Mouse (Mus musculus) neural tube, embryonic 15.5 days (tissue): ENCODE measurements around the gene Kif5c. TPM values are rescaled to one million over a fixed set of nuclear protein-coding genes. Genes with fewer than 3 reads are reported as not detected.

Experiments used
- ATAC-seq: fragments of 200-750 bp; cut with Nextera tagmentation; 2 replicates; pipeline ENCODE4 v1.8.0; 2017; ENCODE audit warnings: mild to moderate bottlenecking, moderate TSS enrichment, moderate library complexity; ENCODE audit not compliant: low FRiP score
- H3K27ac ChIP-seq: fragments of 300-500 bp; sonication (generic); replicated peaks from 2 replicates; pipeline ENCODE4 v1.5.1; 2015; ENCODE audit warnings: mild to moderate bottlenecking, inconsistent platforms
- H3K27me3 ChIP-seq: fragments of 300-500 bp; sonication (generic); replicated peaks from 2 replicates; pipeline ENCODE4 v1.6.1; 2015; ENCODE audit warnings: inconsistent platforms
- H3K36me3 ChIP-seq: fragments of 300-500 bp; sonication (generic); 2 replicates; pipeline ENCODE4 v1.6.1; 2015; ENCODE audit warnings: inconsistent platforms
- H3K4me1 ChIP-seq: fragments of 300-500 bp; sonication (generic); 2 replicates; pipeline ENCODE4 v1.6.1; 2015; ENCODE audit warnings: inconsistent platforms
- H3K4me2 ChIP-seq: fragments of 300-500 bp; sonication (generic); 2 replicates; pipeline ENCODE4 v1.6.1; 2015; ENCODE audit warnings: inconsistent platforms, mild to moderate bottlenecking, moderate library complexity
- H3K4me3 ChIP-seq: fragments of 300-500 bp; sonication (generic); replicated peaks from 2 replicates; pipeline ENCODE4 v1.5.1; 2015; ENCODE audit warnings: mild to moderate bottlenecking, inconsistent platforms
- H3K9ac ChIP-seq: fragments of 300-500 bp; sonication (generic); replicated peaks from 2 replicates; pipeline ENCODE4 v1.6.1; 2015; ENCODE audit warnings: mild to moderate bottlenecking, inconsistent platforms
- H3K9me3 ChIP-seq: fragments of 300-500 bp; sonication (generic); replicated peaks from 2 replicates; pipeline ENCODE4 v1.6.1; 2016; ENCODE audit warnings: inconsistent platforms
- WGBS: fragments of 180-500 bp; shearing (Covaris S2); methylation state at CpG from one replicate; pipeline ENCODE4 v1.1.7; 2015; ENCODE audit warnings: mixed read lengths; 5-methylcytosine and 5-hydroxymethylcytosine counted together
- polyA plus RNA-seq: library from polyadenylated mRNA; unstranded; fragments of >200 nt; fragmentation: Nextera tagmentation; extraction: Ambion mirVana; gene quantifications from 2 replicates; pipeline ENCODE4 v1.2.1, GENCODE M21; 2015

Kif5c gene
- polyA plus RNA-seq, 1 experiment from 2014 or later = 181 TPM

GRCm38 (mm10) chr2:49811420-49811819 lies 192.3 kb downstream of the Kif5c start:
- peaks cover 12% of the 10 kb centered on the region for H3K4me1 ChIP-seq

GRCm38 (mm10) chr2:49811871-49812363 lies 192.8 kb downstream of the Kif5c start:
- Histone ChIP-seq H3K9ac (no peak overlapping the region), H3K9me3 (no peaks in the 10 kb centered on the region), H3K27me3 (no peaks in the 10 kb centered on the region), H3K27ac (no peak overlapping the region), H3K4me1 (peaks cover 11% of the 10 kb centered on the region), H3K36me3 (no peaks in the 10 kb centered on the region), H3K4me2 (peak overlapping the region; percentile 2; the same call in 1 of the 2 replicates), H3K4me3 (no peak overlapping the region)
- ATAC-seq = no peak
- WGBS = 23% methylated on average over 4 of the region's 4 CpGs

More at GRCm38 (mm10) chr2:49811420-49811819, 192.3 kb downstream of the Kif5c start:
- WGBS = 15% methylated on average over 11 of the region's 11 CpGs
- no peaks in the 10 kb centered on the region for H3K9me3 ChIP-seq
- no peak for ATAC-seq
- H3K4me3 ChIP-seq = no peak overlapping the region
- peak overlapping the region; percentile 2 for H3K4me2 ChIP-seq
- H3K36me3 ChIP-seq = no peaks in the 10 kb centered on the region
- no peak overlapping the region for H3K9ac ChIP-seq
- H3K27ac ChIP-seq = no peak overlapping the region
- H3K27me3 ChIP-seq = no peaks in the 10 kb centered on the region

GRCm38 (mm10) chr2:49813151-49813550 lies 194.1 kb downstream of the Kif5c start:
- Histone ChIP-seq H3K4me1 (peaks cover 11% of the 10 kb centered on the region), H3K27me3 (no peaks in the 10 kb centered on the region), H3K36me3 (no peaks in the 10 kb centered on the region), H3K4me3 (no peak overlapping the region), H3K9me3 (no peaks in the 10 kb centered on the region), H3K27ac (no peak overlapping the region), H3K9ac (no peak overlapping the region), H3K4me2 (no peak overlapping the region)
- 75% methylated on average over 4 of the region's 4 CpGs for WGBS
- ATAC-seq = no peak

GRCm38 (mm10) chr2:49814011-49814410 lies 194.9 kb downstream of the Kif5c start:
- Histone ChIP-seq H3K4me3 (no peak overlapping the region), H3K27ac (no peak overlapping the region), H3K36me3 (no peaks in the 10 kb centered on the region), H3K4me2 (no peak overlapping the region), H3K9me3 (no peaks in the 10 kb centered on the region), H3K9ac (no peak overlapping the region), H3K27me3 (no peaks in the 10 kb centered on the region), H3K4me1 (peaks cover 11% of the 10 kb centered on the region)
- WGBS = 87% methylated on average over 6 of the region's 6 CpGs
- ATAC-seq = no peak

- peaks cover 11% of the 10 kb centered on the region for H3K4me1 ChIP-seq
- ATAC-seq = no peak
These were observed 196.7 kb downstream of the Kif5c start for GRCm38 (mm10) chr2:49815696-49816320.

GRCm38 (mm10) chr2:49816549-49816948 lies 197.5 kb downstream of the Kif5c start:
- Histone ChIP-seq H3K27me3 (no peaks in the 10 kb centered on the region), H3K36me3 (no peaks in the 10 kb centered on the region), H3K4me3 (no peak overlapping the region), H3K9ac (no peak overlapping the region), H3K27ac (no peak overlapping the region), H3K4me1 (peaks cover 7% of the 10 kb centered on the region), H3K9me3 (no peaks in the 10 kb centered on the region), H3K4me2 (no peak overlapping the region)
- 88% methylated on average over 5 of the region's 5 CpGs for WGBS
- ATAC-seq = no peak

More at GRCm38 (mm10) chr2:49815696-49816320, 196.7 kb downstream of the Kif5c start:
- Histone ChIP-seq H3K4me2 (no peak overlapping the region), H3K27ac (no peak overlapping the region), H3K9me3 (no peaks in the 10 kb centered on the region), H3K4me3 (no peak overlapping the region), H3K27me3 (no peaks in the 10 kb centered on the region), H3K36me3 (no peaks in the 10 kb centered on the region), H3K9ac (no peak overlapping the region)
- 80% methylated on average over 3 of the region's 3 CpGs for WGBS

- no peak overlapping the region for H3K27ac ChIP-seq
- H3K4me1 ChIP-seq = peaks cover under 1% of the 10 kb centered on the region
- H3K9ac ChIP-seq = no peak overlapping the region
- H3K4me2 ChIP-seq = no peak overlapping the region
- no peak for ATAC-seq
- no peak overlapping the region for H3K4me3 ChIP-seq
- 86% methylated on average over 3 of the region's 3 CpGs for WGBS
- H3K36me3 ChIP-seq = no peaks in the 10 kb centered on the region
- no peaks in the 10 kb centered on the region for H3K9me3 ChIP-seq
- H3K27me3 ChIP-seq = no peaks in the 10 kb centered on the region
These were observed 198.1 kb downstream of the Kif5c start for GRCm38 (mm10) chr2:49817151-49817550.

GRCm38 (mm10) chr2:49818126-49818525 lies 199.0 kb downstream of the Kif5c start:
- Histone ChIP-seq H3K4me2 (no peak overlapping the region), H3K36me3 (no peaks in the 10 kb centered on the region), H3K9me3 (no peaks in the 10 kb centered on the region), H3K27me3 (no peaks in the 10 kb centered on the region), H3K4me1 (no peaks in the 10 kb centered on the region), H3K4me3 (no peak overlapping the region), H3K27ac (no peak overlapping the region), H3K9ac (no peak overlapping the region)
- WGBS = 90% methylated on average over 5 of the region's 5 CpGs
- no peak for ATAC-seq

GRCm38 (mm10) chr2:49822312-49822711 lies 203.2 kb downstream of the Kif5c start:
- Histone ChIP-seq H3K9me3 (no peaks in the 10 kb centered on the region), H3K4me3 (no peak overlapping the region), H3K4me1 (no peaks in the 10 kb centered on the region), H3K27me3 (no peaks in the 10 kb centered on the region), H3K27ac (no peak overlapping the region), H3K9ac (no peak overlapping the region), H3K36me3 (no peaks in the 10 kb centered on the region), H3K4me2 (no peak overlapping the region)
- ATAC-seq = no peak
- 98% methylated on average over 1 of the region's 1 CpGs for WGBS

Other genes with a start within 250 kb of the Kif5c start
- 8.5 and 9.4 TPM in 2 replicates for gene Epc2, start 167.8 kb upstream of the Kif5c start, polyA plus RNA-seq
- 20.7 and 22.1 TPM in 2 replicates for gene Lypd6b, start 168.4 kb downstream of the Kif5c start, polyA plus RNA-seq